Mouse (Mus musculus): ENCODE results near the gene Olfr1086.
"Not testable (repeated sequence)": the region's sequence is repeated elsewhere in the genome, so short reads cannot be mapped to it uniquely, and the experiment has no call there.

Olfr1086 gene

GRCm38 (mm10) chr2:86679992-86680391, at the start of gene Olfr1086:
Olfr1086 (minus strand) TSS chr2:86680092.
- DNase-seq (ENCODE audit: low spot score), result no peak

- DNase-seq (ENCODE audit: low spot score), result no peak
Observed at GRCm38 (mm10) chr2:86698295-86698694, 18.4 kb upstream of the Olfr1086 start, which contains the start of gene Olfr1087. Olfr1087 (minus strand) TSS chr2:86698395.

DNA sequence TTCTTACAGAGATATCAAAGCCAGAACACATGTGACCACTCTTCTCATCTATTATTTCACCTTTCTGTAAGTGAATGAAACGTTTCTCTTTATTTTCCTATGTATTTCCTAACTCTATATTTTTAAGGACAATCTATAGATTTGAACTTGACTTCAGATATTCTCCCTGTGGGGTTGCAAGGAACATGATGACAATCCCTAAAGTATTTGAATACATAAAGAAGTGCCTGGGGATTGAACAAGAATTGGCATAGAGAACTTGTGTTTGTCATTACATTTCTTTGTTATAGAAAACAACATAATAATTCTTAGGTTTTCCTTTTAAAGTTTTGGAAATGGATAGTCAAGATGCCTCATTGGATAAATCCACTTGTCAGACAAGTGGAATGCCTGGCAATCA, 18.0 kb downstream of the Olfr1086 start, which contains the start of gene Olfr1085:
Gene Olfr1085 (minus strand): TSS at position 101 of the 400 bp plus-strand sequence.
- no peak for DNase-seq (ENCODE audit: low spot score)

GRCm38 (mm10) chr2:86639625-86640024, 40.3 kb downstream of the Olfr1086 start, which contains the start of gene Olfr1084:
Olfr1084 (minus strand) TSS chr2:86639725.
- not testable (repeated sequence) for DNase-seq (ENCODE audit: low spot score)

Data from spleen, adult 12 weeks (tissue).